Mouse (Mus musculus): Measurements from ENCODE around the gene Actn4. TPM values are rescaled to one million over a fixed set of nuclear protein-coding genes. Genes with fewer than 3 reads are reported as not detected.

Actn4 gene
- total RNA-seq, 1 experiment = 566 TPM

- no peak for DNase-seq (ENCODE audit: low read depth, low spot score)
- no peak for TF ChIP-seq MAFK (IDR thresholded peaks at IDR 0.05; ENCODE audit: insufficient read depth, low read depth, low read length)
- TF ChIP-seq ZNF384 (IDR thresholded peaks at IDR 0.05; ENCODE audit: low read depth, low read length) = peak; percentile 69
- Histone ChIP-seq H3K27ac (ENCODE audit: insufficient read depth, low read depth, low read length, poor library complexity, severe bottlenecking) (no peak overlapping the region), H3K9me3 (ENCODE audit: control insufficient read depth, insufficient read depth, low read depth, low read length) (no peaks in the 10 kb centered on the region), H3K4me1 (ENCODE audit: control insufficient read depth in 2 of 2, insufficient read depth in 2 of 2, low read length in 2 of 2, poor library complexity in 1 of 2) (peaks cover 24 to 29% of the 10 kb centered on the region in 2 experiments), H3K36me3 (ENCODE audit: control insufficient read depth, insufficient read depth, low read length, poor library complexity, severe bottlenecking) (peaks cover 21% of the 10 kb centered on the region), H3K9ac (ENCODE audit: insufficient read depth, low read depth, low read length, poor library complexity, severe bottlenecking) (no peak overlapping the region), H3K4me3 (ENCODE audit: insufficient read depth in 1 of 2, low read depth in 1 of 2, low read length in 2 of 2, poor library complexity in 1 of 2, severe bottlenecking in 1 of 2) (no peak overlapping the region)
- in situ Hi-C loops (cut with MboI; ENCODE audit: low sequenced_read_pairs in 2 of 2, unreplicated experiment in 2 of 2) = no loop called here
Measured at GRCm38 (mm10) chr7:28952786-28953185, 9.4 kb downstream of the Actn4 start.

DNA sequence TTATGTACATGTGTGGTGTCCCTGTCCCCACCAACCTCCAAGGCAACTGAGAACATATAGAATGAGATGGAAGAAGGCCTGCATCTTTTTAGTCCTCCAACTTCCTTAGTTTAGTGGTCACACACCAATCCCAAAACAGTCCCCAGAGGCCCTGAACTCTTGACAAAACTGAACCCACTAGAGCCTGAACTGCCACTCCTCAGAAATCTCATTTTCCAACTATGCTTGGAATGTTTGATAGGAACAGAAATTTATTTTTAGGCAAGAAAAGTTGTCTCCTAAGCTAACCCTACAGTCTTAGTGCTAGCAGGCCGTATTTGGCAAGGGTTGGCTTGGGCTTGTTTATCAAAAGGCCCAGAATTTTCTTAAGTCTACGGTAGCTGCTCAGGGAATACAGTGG, 10.4 kb downstream of the Actn4 start:
- Histone ChIP-seq H3K36me3 (ENCODE audit: control insufficient read depth, insufficient read depth, low read length, poor library complexity, severe bottlenecking) (peaks cover 21% of the 10 kb centered on the region), H3K9ac (ENCODE audit: insufficient read depth, low read depth, low read length, poor library complexity, severe bottlenecking) (0 out of 2 replicates have a peak overlapping the region, but pooled peaks have one; percentile 27), H3K4me1 (ENCODE audit: control insufficient read depth in 2 of 2, insufficient read depth in 2 of 2, low read length in 2 of 2, poor library complexity in 1 of 2) (peaks cover 29 to 33% of the 10 kb centered on the region in 2 experiments), H3K27ac (ENCODE audit: insufficient read depth, low read depth, low read length, poor library complexity, severe bottlenecking) (no peak overlapping the region), H3K9me3 (ENCODE audit: control insufficient read depth, insufficient read depth, low read depth, low read length) (no peaks in the 10 kb centered on the region), H3K4me3 (ENCODE audit: insufficient read depth in 1 of 2, low read depth in 1 of 2, low read length in 2 of 2, poor library complexity in 1 of 2, severe bottlenecking in 1 of 2) (no peak overlapping the region)
- TF ChIP-seq HCFC1 (IDR thresholded peaks at IDR 0.05; ENCODE audit: borderline replicate concordance, insufficient read depth, low read length) (no peak), MAFK (IDR thresholded peaks at IDR 0.05; ENCODE audit: insufficient read depth, low read depth, low read length) (no peak), ZC3H11A (IDR thresholded peaks at IDR 0.05; ENCODE audit: borderline replicate concordance, low read depth, low read length) (no peak), ZNF384 (IDR thresholded peaks at IDR 0.05; ENCODE audit: low read depth, low read length) (no peak), CHD2 (IDR thresholded peaks at IDR 0.05; ENCODE audit: low read depth, low read length) (no peak)
- in situ Hi-C loops (cut with MboI; ENCODE audit: low sequenced_read_pairs in 2 of 2, unreplicated experiment in 2 of 2) = no loop called here
- no peak for DNase-seq (ENCODE audit: low read depth, low spot score)

DNA sequence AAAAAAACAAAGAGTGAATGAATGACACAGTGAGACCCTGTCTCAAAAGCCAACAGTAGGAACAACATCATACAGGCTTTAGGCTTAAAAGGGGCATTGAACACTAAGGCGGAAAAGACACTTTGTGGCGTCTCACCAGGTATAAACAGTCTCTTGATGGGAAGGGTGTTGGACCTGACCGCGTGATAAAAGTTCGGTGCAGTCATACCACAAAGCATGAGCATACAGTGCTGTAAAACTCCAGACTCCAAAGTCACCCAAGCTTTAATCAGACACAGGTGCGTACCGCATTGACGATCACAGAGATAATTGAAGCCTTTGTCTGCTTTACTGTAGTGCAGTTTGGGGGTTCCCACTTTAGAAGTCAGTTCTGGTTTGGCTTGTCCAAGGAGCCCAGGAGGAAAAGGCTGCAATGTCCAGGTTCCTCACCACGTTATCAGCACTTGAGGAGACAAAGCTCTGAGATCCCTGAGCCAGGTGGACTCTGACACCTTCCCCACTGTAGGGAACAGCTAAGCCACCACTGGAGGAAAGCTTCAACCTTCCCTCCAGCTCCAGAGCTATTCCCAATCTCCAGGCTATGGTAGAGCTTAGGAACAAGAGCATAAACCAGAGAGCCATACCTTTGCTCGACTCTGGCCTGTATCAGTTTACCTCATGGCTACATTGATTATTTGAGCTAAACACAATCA, 11.6 kb downstream of the Actn4 start:
- no peak overlapping the region for H3K27ac ChIP-seq (ENCODE audit: insufficient read depth, low read depth, low read length, poor library complexity, severe bottlenecking)
- peaks cover 37 to 39% of the 10 kb centered on the region in 2 experiments for H3K4me1 ChIP-seq (ENCODE audit: control insufficient read depth in 2 of 2, insufficient read depth in 2 of 2, low read length in 2 of 2, poor library complexity in 1 of 2)
- no peaks in the 10 kb centered on the region for H3K9me3 ChIP-seq (ENCODE audit: control insufficient read depth, insufficient read depth, low read depth, low read length)
- peaks cover 21% of the 10 kb centered on the region for H3K36me3 ChIP-seq (ENCODE audit: control insufficient read depth, insufficient read depth, low read length, poor library complexity, severe bottlenecking)
- H3K4me3 ChIP-seq (ENCODE audit: insufficient read depth in 1 of 2, low read depth in 1 of 2, low read length in 2 of 2, poor library complexity in 1 of 2, severe bottlenecking in 1 of 2) = no peak overlapping the region
- in situ Hi-C loops (cut with MboI; ENCODE audit: low sequenced_read_pairs in 2 of 2, unreplicated experiment in 2 of 2) = no loop called here
- no peak overlapping the region for H3K9ac ChIP-seq (ENCODE audit: insufficient read depth, low read depth, low read length, poor library complexity, severe bottlenecking)
- TF ChIP-seq CHD2 (IDR thresholded peaks at IDR 0.05; ENCODE audit: low read depth, low read length) = no peak
- no peak for TF ChIP-seq HCFC1 (IDR thresholded peaks at IDR 0.05; ENCODE audit: borderline replicate concordance, insufficient read depth, low read length)
- no peak for TF ChIP-seq ZC3H11A (IDR thresholded peaks at IDR 0.05; ENCODE audit: borderline replicate concordance, low read depth, low read length)
- no peak for TF ChIP-seq MAFK (IDR thresholded peaks at IDR 0.05; ENCODE audit: insufficient read depth, low read depth, low read length)
- TF ChIP-seq ZNF384 (IDR thresholded peaks at IDR 0.05; ENCODE audit: low read depth, low read length) = no peak
- DNase-seq (ENCODE audit: low read depth, low spot score) = no peak

GRCm38 (mm10) chr7:28949298-28949697, 12.8 kb downstream of the Actn4 start:
- DNase-seq (ENCODE audit: low read depth, low spot score) = no peak
- no peak overlapping the region for H3K9ac ChIP-seq (ENCODE audit: insufficient read depth, low read depth, low read length, poor library complexity, severe bottlenecking)
- no peak overlapping the region; a peak in 1 of 4 replicates for H3K4me3 ChIP-seq (ENCODE audit: insufficient read depth in 1 of 2, low read depth in 1 of 2, low read length in 2 of 2, poor library complexity in 1 of 2, severe bottlenecking in 1 of 2)
- peaks cover 40 to 41% of the 10 kb centered on the region in 2 experiments for H3K4me1 ChIP-seq (ENCODE audit: control insufficient read depth in 2 of 2, insufficient read depth in 2 of 2, low read length in 2 of 2, poor library complexity in 1 of 2)
- TF ChIP-seq HCFC1 (IDR thresholded peaks at IDR 0.05; ENCODE audit: borderline replicate concordance, insufficient read depth, low read length) = no peak
- TF ChIP-seq ZC3H11A (IDR thresholded peaks at IDR 0.05; ENCODE audit: borderline replicate concordance, low read depth, low read length) = no peak
- no peak for TF ChIP-seq CHD2 (IDR thresholded peaks at IDR 0.05; ENCODE audit: low read depth, low read length)
- TF ChIP-seq MAFK (IDR thresholded peaks at IDR 0.05; ENCODE audit: insufficient read depth, low read depth, low read length) = no peak
- TF ChIP-seq ZNF384 (IDR thresholded peaks at IDR 0.05; ENCODE audit: low read depth, low read length) = no peak
- H3K36me3 ChIP-seq (ENCODE audit: control insufficient read depth, insufficient read depth, low read length, poor library complexity, severe bottlenecking) = peaks cover 21% of the 10 kb centered on the region
- H3K9me3 ChIP-seq (ENCODE audit: control insufficient read depth, insufficient read depth, low read depth, low read length) = no peaks in the 10 kb centered on the region
- in situ Hi-C loops (cut with MboI; ENCODE audit: low sequenced_read_pairs in 2 of 2, unreplicated experiment in 2 of 2) = no loop called here
- H3K27ac ChIP-seq (ENCODE audit: insufficient read depth, low read depth, low read length, poor library complexity, severe bottlenecking) = no peak overlapping the region
